In the genomic region with DNA sequence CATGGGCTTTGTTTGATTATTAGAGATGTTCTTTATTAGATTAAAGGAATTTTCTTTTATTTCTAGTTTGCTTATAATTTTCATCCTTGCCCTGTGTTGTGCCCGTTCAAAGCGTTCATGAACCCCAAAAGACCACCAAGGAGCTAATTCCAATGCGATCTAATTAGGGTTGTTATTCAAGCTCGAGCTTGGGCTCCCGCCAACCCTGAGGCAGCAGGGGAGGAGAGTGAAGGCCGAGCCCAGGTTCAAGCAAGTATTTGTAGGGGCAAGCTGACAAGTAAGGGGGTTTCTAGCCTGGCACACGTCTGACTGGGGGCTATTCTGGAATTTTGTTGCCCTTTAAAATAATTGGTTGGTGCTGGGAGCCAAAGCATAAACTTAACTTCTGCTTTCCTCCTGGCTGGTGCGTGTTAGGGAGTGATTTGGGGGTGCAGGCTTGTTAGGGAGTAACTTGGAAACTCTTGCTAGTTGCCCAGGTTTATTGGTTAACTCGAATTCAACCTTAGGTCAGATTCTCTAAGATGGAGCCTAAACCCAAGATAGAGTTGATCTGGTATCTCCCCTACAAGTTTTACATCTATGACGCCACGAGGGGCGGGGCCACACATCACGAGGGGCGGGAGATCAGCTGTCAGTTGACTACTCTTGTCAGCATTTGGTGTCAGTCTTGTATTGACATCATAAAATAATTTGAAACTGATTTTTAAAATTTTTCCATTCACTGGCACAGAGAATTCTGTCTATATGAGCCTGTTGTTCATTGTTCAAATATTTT, we compare ENCODE assay signal across 1 mouse cellular context.
TF ChIP-seq lines count a peak whose summit lies in the region.

No protein-coding gene starts in this region.

TF ChIP-seq in MEL, 35 proteins besides CTCF, POLR2A, EP300 and RAD21 (continued from another document):
- no peak for TF ChIP-seq TCF12 (IDR thresholded peaks at IDR 0.05; ENCODE audit: low read depth, low read length)
- no peak for TF ChIP-seq NELFE (IDR thresholded peaks at IDR 0.05; ENCODE audit: low read depth, low read length)
- no peak for TF ChIP-seq GABPA (IDR thresholded peaks at IDR 0.05; ENCODE audit: low read depth, low read length)
- no peak for TF ChIP-seq CHD2 (IDR thresholded peaks at IDR 0.05; ENCODE audit: low read length)
- no peak for TF ChIP-seq SIN3A (IDR thresholded peaks at IDR 0.05; ENCODE audit: low read length)
TF ChIP-seq in MEL: peak in this region for 0.
